Mouse (Mus musculus): ENCODE data around the gene Vmn1r1.

GRCm38 (mm10) chr1:182113587-182114500 lies 50.4 kb downstream of the Vmn1r1 start:
- TF ChIP-seq CTCF (IDR thresholded peaks at IDR 0.05; ENCODE audit: low read depth, low read length): no peak
- TF ChIP-seq POLR2A (IDR thresholded peaks at IDR 0.05; ENCODE audit: borderline replicate concordance, low read depth, low read length): no peak
